Mouse (Mus musculus) MEL (cell line): ENCODE measurements around the gene Loxl3. TPM values are rescaled to one million over a fixed set of nuclear protein-coding genes. Genes with fewer than 3 reads are reported as not detected.

Experiments used
- DNase-seq: peaks from one replicate; pipeline ENCODE4 v3.0.0; 2011; ENCODE audit warnings: low read depth, low spot score
- H3K27ac ChIP-seq: 2 replicates; pipeline ENCODE4 v1.5.1; 2012; ENCODE audit warnings: low read depth, mild to moderate bottlenecking, control low read depth, low read length, moderate library complexity; ENCODE audit not compliant: control insufficient read depth
- H3K27me3 ChIP-seq, 2 experiments: fragments of 150-350 bp in 1 of 2; sonication (generic) in 1 of 2; 2 replicates each; pipeline ENCODE4 v1.6.1; 2012; ENCODE audit warnings: low read length in 2 of 2, mild to moderate bottlenecking in 2 of 2, improper control_type of control experiment in 1 of 2, moderate library complexity in 1 of 2; ENCODE audit not compliant: insufficient read depth in 2 of 2, control insufficient read depth in 1 of 2
- H3K36me3 ChIP-seq, 2 experiments: 2 replicates each; pipeline ENCODE4 v1.6.1; 2012 to 2014; ENCODE audit warnings: low read length in 2 of 2, improper control_type of control experiment in 1 of 2, inconsistent platforms in 1 of 2, mild to moderate bottlenecking in 1 of 2; ENCODE audit not compliant: insufficient read depth in 2 of 2, control insufficient read depth in 1 of 2
- H3K4me1 ChIP-seq, 2 experiments: fragments of 150-350 bp in 1 of 2; sonication (generic) in 1 of 2; 2 replicates each; pipeline ENCODE4 v1.6.1; 2012; ENCODE audit warnings: low read length in 2 of 2, improper control_type of control experiment in 1 of 2, mild to moderate bottlenecking in 1 of 2; ENCODE audit not compliant: insufficient read depth in 2 of 2, control insufficient read depth in 1 of 2
- H3K4me3 ChIP-seq, 2 experiments: fragments of 150-350 bp in 1 of 2; sonication (generic) in 1 of 2; 2 replicates each; pipeline ENCODE4 v1.5.1; 2012; ENCODE audit warnings: low read depth in 2 of 2, low read length in 2 of 2, mild to moderate bottlenecking in 2 of 2, moderate library complexity in 2 of 2, control low read depth in 1 of 2, improper control_type of control experiment in 1 of 2; ENCODE audit not compliant: control insufficient read depth in 1 of 2, insufficient read depth in 1 of 2
- H3K79me2 ChIP-seq: 2 replicates; pipeline ENCODE4 v1.6.1; 2012; ENCODE audit warnings: mild to moderate bottlenecking, low read length, moderate library complexity; ENCODE audit not compliant: control insufficient read depth, poor library complexity, insufficient read depth
- H3K9ac ChIP-seq: 2 replicates; pipeline ENCODE4 v1.6.1; 2012; ENCODE audit warnings: low read depth, mild to moderate bottlenecking, control low read depth, low read length, moderate library complexity; ENCODE audit not compliant: control insufficient read depth, poor library complexity, severe bottlenecking
- H3K9me3 ChIP-seq: fragments of 150-350 bp; sonication (generic); replicated peaks from 2 replicates; pipeline ENCODE4 v1.6.1; 2012; ENCODE audit warnings: mild to moderate bottlenecking, low read length, improper control_type of control experiment, moderate library complexity; ENCODE audit not compliant: insufficient read depth
- BHLHE40 ChIP-seq: IDR thresholded peaks from 2 replicates; pipeline ENCODE4 v1.6.1; 2012; ENCODE audit warnings: low read depth, mild to moderate bottlenecking, inconsistent platforms, low read length, improper control_type of control experiment, borderline replicate concordance
- CHD1 ChIP-seq: IDR thresholded peaks from 2 replicates; pipeline ENCODE4 v1.6.1; 2012; ENCODE audit warnings: low read depth, mild to moderate bottlenecking, inconsistent platforms, low read length, improper control_type of control experiment
- CTCF ChIP-seq, 3 experiments: IDR thresholded peaks in 2 of 3; conservative IDR thresholded peaks in 1 of 3; 2 replicates each; pipeline ENCODE4 v1.5.1; 2011 to 2012; ENCODE audit warnings: low read length in 3 of 3, low read depth in 2 of 3, mild to moderate bottlenecking in 2 of 3, improper control_type of control experiment in 1 of 3, inconsistent platforms in 1 of 3, mixed read lengths in 1 of 3, moderate library complexity in 1 of 3; ENCODE audit not compliant: control insufficient read depth in 1 of 3, insufficient read depth in 1 of 3, poor library complexity in 1 of 3, severe bottlenecking in 1 of 3
- ELF1 ChIP-seq: IDR thresholded peaks from 2 replicates; pipeline ENCODE4 v1.6.1; 2014; ENCODE audit warnings: low read depth, mild to moderate bottlenecking, inconsistent platforms, low read length, improper control_type of control experiment, moderate library complexity
- EP300 ChIP-seq, 2 experiments: IDR thresholded peaks; 2 replicates each; pipeline ENCODE4 v1.6.1; 2011; ENCODE audit warnings: improper control_type of control experiment in 2 of 2, low read length in 2 of 2, low read depth in 1 of 2, mild to moderate bottlenecking in 1 of 2
- ETS1 ChIP-seq: IDR thresholded peaks from 2 replicates; pipeline ENCODE4 v1.6.1; 2012; ENCODE audit warnings: low read depth, mild to moderate bottlenecking, inconsistent platforms, low read length, improper control_type of control experiment, moderate library complexity
- GABPA ChIP-seq: IDR thresholded peaks from 2 replicates; pipeline ENCODE4 v1.6.1; 2012; ENCODE audit warnings: low read depth, mild to moderate bottlenecking, inconsistent platforms, low read length, improper control_type of control experiment, moderate library complexity
- HCFC1 ChIP-seq: IDR thresholded peaks from 2 replicates; pipeline ENCODE4 v1.6.1; 2012; ENCODE audit warnings: low read depth, mild to moderate bottlenecking, inconsistent platforms, low read length, improper control_type of control experiment, moderate library complexity
- JUND ChIP-seq: IDR thresholded peaks from 2 replicates; pipeline ENCODE4 v1.6.1; 2011; ENCODE audit warnings: low read depth, mild to moderate bottlenecking, improper control_type of control experiment, low read length
- MAFK ChIP-seq: IDR thresholded peaks from 2 replicates; pipeline ENCODE4 v1.6.1; 2011; ENCODE audit warnings: low read depth, mild to moderate bottlenecking, low read length, improper control_type of control experiment, borderline replicate concordance
- MEF2A ChIP-seq: IDR thresholded peaks from 2 replicates; pipeline ENCODE4 v1.6.1; 2014; ENCODE audit warnings: low read depth, mild to moderate bottlenecking, inconsistent platforms, low read length, improper control_type of control experiment; ENCODE audit not compliant: poor library complexity, insufficient replicate concordance, severe bottlenecking; ENCODE audit errors: extremely low read depth
- MXI1 ChIP-seq: IDR thresholded peaks from 2 replicates; pipeline ENCODE4 v1.6.1; 2011; ENCODE audit warnings: mild to moderate bottlenecking, low read depth, low read length, improper control_type of control experiment
- MYB ChIP-seq: IDR thresholded peaks from 2 replicates; pipeline ENCODE4 v1.6.1; 2011; ENCODE audit warnings: mild to moderate bottlenecking, low read depth, low read length, improper control_type of control experiment
- MYC ChIP-seq: IDR thresholded peaks from 2 replicates; pipeline ENCODE4 v1.6.1; 2011; ENCODE audit warnings: low read depth, mild to moderate bottlenecking, low read length, improper control_type of control experiment, moderate library complexity
- NELFE ChIP-seq: IDR thresholded peaks from 2 replicates; pipeline ENCODE4 v1.6.1; 2011; ENCODE audit warnings: low read depth, low read length, improper control_type of control experiment
- POLR2A ChIP-seq, 2 experiments: IDR thresholded peaks; 2 replicates each; pipeline ENCODE4 v1.6.1; 2011 to 2012; ENCODE audit warnings: low read length in 2 of 2, mild to moderate bottlenecking in 2 of 2, control low read depth in 1 of 2, improper control_type of control experiment in 1 of 2, low read depth in 1 of 2, moderate library complexity in 1 of 2; ENCODE audit not compliant: control insufficient read depth in 1 of 2, insufficient read depth in 1 of 2, poor library complexity in 1 of 2
- POLR2AphosphoS5 ChIP-seq: IDR thresholded peaks from 2 replicates; pipeline ENCODE4 v1.6.1; 2012; ENCODE audit warnings: low read depth, borderline replicate concordance, mild to moderate bottlenecking, inconsistent platforms, low read length, moderate library complexity, mixed read lengths
- SMC3 ChIP-seq: IDR thresholded peaks from 2 replicates; pipeline ENCODE4 v1.6.1; 2011; ENCODE audit warnings: low read depth, low read length, improper control_type of control experiment
- TAL1 ChIP-seq: IDR thresholded peaks from 2 replicates; pipeline ENCODE4 v1.6.1; 2012; ENCODE audit warnings: mild to moderate bottlenecking, inconsistent platforms, low read length, moderate library complexity, mixed read lengths
- UBTF ChIP-seq: IDR thresholded peaks from 2 replicates; pipeline ENCODE4 v1.6.1; 2012; ENCODE audit warnings: low read depth, mild to moderate bottlenecking, inconsistent platforms, low read length, improper control_type of control experiment, moderate library complexity, borderline replicate concordance; ENCODE audit not compliant: insufficient read depth
- polyA plus RNA-seq, 2 experiments: library from polyadenylated mRNA; stranded (reverse) in 1 of 2; unstranded in 1 of 2; fragments of >175 nt in 1 of 2; fragments of >200 nt in 1 of 2; gene quantifications; 2 replicates each; pipeline versions ENCODE4 v1.2.1 to v1.2.4; 2012; ENCODE audit warnings: low replicate concordance in 2 of 2, low read depth in 1 of 2; ENCODE audit not compliant: insufficient read length in 2 of 2, insufficient read depth in 1 of 2, missing spikeins in 1 of 2
- total RNA-seq: library from RNA; depleted of rRNA; stranded (reverse); fragments of 300-350 nt; gene quantifications from 2 replicates; pipeline ENCODE4 v1.2.3, GENCODE M21; 2012

Loxl3 gene
- total and polyA plus RNA-seq, 3 experiments, result 0.77 to 1.0 TPM; not detected in 1

DNA sequence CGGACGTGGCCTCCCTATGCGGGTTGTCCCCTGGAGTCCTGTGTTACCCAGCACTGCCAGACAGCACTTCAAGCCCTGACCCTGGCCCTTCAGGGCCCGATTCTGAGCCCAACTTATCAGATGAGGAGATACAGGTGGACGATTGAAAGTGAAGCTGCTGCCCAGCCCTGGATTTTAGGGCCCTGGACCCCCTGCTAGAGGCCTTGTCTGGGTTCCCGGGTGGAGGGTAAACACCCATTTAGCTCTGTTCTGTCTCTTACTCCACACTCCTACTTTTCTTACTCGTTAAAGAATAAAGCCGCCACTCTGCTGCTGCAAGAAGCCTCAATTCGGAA, 53.9 kb downstream of the Loxl3 start:
- TF ChIP-seq UBTF, result no peak
- H3K9me3 ChIP-seq, result no peaks in the 10 kb centered on the region
- H3K79me2 ChIP-seq, result no peaks in the 10 kb centered on the region
- no peaks in the 10 kb centered on the region for H3K4me1 ChIP-seq
- no peak overlapping the region for H3K27ac ChIP-seq
- no peak for DNase-seq
- H3K9ac ChIP-seq, result no peak overlapping the region
- no peak overlapping the region for H3K4me3 ChIP-seq
- H3K27me3 ChIP-seq, result peaks cover 2 to 4% of the 10 kb centered on the region in 2 experiments; a peak in 2 of 4 replicates
- no peaks in the 10 kb centered on the region for H3K36me3 ChIP-seq

GRCm38 (mm10) chr6:83092416-83093127, 58.6 kb downstream of the Loxl3 start:
- Histone ChIP-seq H3K27ac (no peak overlapping the region), H3K9me3 (no peaks in the 10 kb centered on the region), H3K4me1 (no peaks in the 10 kb centered on the region), H3K4me3 (no peak overlapping the region), H3K79me2 (no peaks in the 10 kb centered on the region), H3K36me3 (no peaks in the 10 kb centered on the region), H3K9ac (no peak overlapping the region), H3K27me3 (peaks cover 2 to 5% of the 10 kb centered on the region in 2 experiments; a peak in 2 of 4 replicates)
- no peak for TF ChIP-seq CTCF (IDR thresholded peaks at IDR 0.05 in 2 of 3, conservative IDR thresholded peaks at IDR 0.05 in 1 of 3; ENCODE audit: control insufficient read depth in 1 of 3, insufficient read depth in 1 of 3, low read depth in 2 of 3, low read length in 3 of 3, poor library complexity in 1 of 3, severe bottlenecking in 1 of 3)
- no peak for TF ChIP-seq EP300 (IDR thresholded peaks at IDR 0.05; ENCODE audit: low read depth in 1 of 2, low read length in 2 of 2)
- no peak for TF ChIP-seq BHLHE40
- TF ChIP-seq NELFE, result no peak
- no peak for TF ChIP-seq TAL1
- TF ChIP-seq JUND, result no peak
- no peak for TF ChIP-seq MXI1
- no peak for TF ChIP-seq MYB
- no peak for DNase-seq

- no peak for TF ChIP-seq CHD1
- TF ChIP-seq ETS1, result no peak
- no peak for TF ChIP-seq JUND
- no peak for TF ChIP-seq CTCF (IDR thresholded peaks at IDR 0.05 in 2 of 3, conservative IDR thresholded peaks at IDR 0.05 in 1 of 3; ENCODE audit: control insufficient read depth in 1 of 3, insufficient read depth in 1 of 3, low read depth in 2 of 3, low read length in 3 of 3, poor library complexity in 1 of 3, severe bottlenecking in 1 of 3)
- TF ChIP-seq MYC, result no peak
- no peak for TF ChIP-seq MEF2A
- TF ChIP-seq POLR2A (IDR thresholded peaks at IDR 0.05; ENCODE audit: control insufficient read depth in 1 of 2, insufficient read depth in 1 of 2, low read depth in 1 of 2, low read length in 2 of 2, poor library complexity in 1 of 2), result no peak
- no peak for TF ChIP-seq SMC3
- no peak for TF ChIP-seq MAFK
- no peak for TF ChIP-seq GABPA
- no peak for TF ChIP-seq MYB
- TF ChIP-seq NELFE, result no peak
- TF ChIP-seq POLR2AphosphoS5, result no peak
- TF ChIP-seq ELF1, result no peak
- no peak for TF ChIP-seq HCFC1
- TF ChIP-seq BHLHE40, result no peak
- no peak overlapping the region for H3K9ac ChIP-seq
- H3K4me3 ChIP-seq, result no peak overlapping the region; a peak in 1 of 4 replicates
- H3K36me3 ChIP-seq, result peaks cover 0 to 4% of the 10 kb centered on the region in 2 experiments; a peak in 1 of 4 replicates
- DNase-seq, result peak; percentile 59
- no peaks in the 10 kb centered on the region for H3K9me3 ChIP-seq
- no peaks in the 10 kb centered on the region for H3K79me2 ChIP-seq
- H3K27ac ChIP-seq, result no peak overlapping the region
- 0 out of 4 replicates have a peak, but pooled peaks cover 0 to 1% of the 10 kb centered on the region in 2 experiments for H3K27me3 ChIP-seq
- H3K4me1 ChIP-seq, result peaks cover 0 to 5% of the 10 kb centered on the region in 2 experiments; a peak in 3 of 4 replicates
Measured at GRCm38 (mm10) chr6:83095968-83096367, 62.0 kb downstream of the Loxl3 start.
